Mouse (Mus musculus): ENCODE results near the gene Txnip.

DNA sequence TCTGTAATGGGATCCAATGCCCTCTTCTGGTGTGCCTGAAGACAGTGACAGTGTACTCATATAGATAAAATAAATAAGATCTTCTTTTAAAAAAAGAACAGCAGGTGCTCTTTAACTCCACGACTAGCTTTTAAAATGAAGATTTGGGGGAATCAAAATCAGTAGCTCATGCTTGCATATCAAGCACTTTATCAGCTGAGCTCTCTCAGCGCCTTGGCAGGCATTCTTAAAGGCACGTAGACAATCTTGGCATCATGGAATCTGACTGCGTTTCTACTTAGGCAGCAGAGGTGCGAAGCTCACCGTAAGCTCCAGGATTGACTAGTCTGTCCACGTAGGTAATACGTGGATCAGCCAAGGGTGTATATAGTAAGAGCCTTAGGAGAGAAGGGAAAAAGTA lies 15.2 kb upstream of the Txnip start:
- no peak for TF ChIP-seq CTCF (IDR thresholded peaks at IDR 0.05; ENCODE audit: borderline replicate concordance, extremely low read depth, insufficient read depth, insufficient read length)
- TF ChIP-seq POLR2A (IDR thresholded peaks at IDR 0.05; ENCODE audit: borderline replicate concordance, extremely low read depth, insufficient read depth, insufficient read length, poor library complexity, severe bottlenecking), result no peak
